Mouse (Mus musculus): ENCODE measurements around the gene Gm10799.
"Not testable (repeated sequence)": the region's sequence is repeated elsewhere in the genome, so short reads cannot be mapped to it uniquely, and the experiment has no call there.

The Gm10799 gene

DNA sequence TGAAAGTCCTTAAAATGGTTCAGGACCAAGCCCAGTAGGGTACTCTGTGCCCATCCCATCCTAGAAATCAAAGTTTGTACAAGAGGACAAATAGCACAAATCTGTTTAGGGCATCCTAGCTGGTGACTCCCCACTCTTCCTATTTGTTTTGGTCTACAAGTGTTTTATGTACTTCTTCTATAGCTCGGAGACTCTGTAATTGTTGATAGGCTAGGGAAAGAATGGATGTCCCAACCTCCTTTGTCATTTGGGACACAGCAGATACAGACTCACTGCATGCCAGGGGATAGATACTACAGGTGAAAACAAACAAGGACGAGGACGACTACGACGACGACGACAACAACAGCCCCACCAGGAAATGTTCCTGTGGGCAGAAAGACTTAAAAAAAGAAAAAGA lies at the start of gene Gm10799:
Gene Gm10799, minus strand, starts transcription at position 101 of the 400 bp plus-strand sequence.
- DNase-seq (ENCODE audit: extremely low spot score, low spot score) = not testable (repeated sequence)

GRCm38 (mm10) chr2:104117173-104117572 lies 48.8 kb upstream of the Gm10799 start:
- not testable (repeated sequence) for DNase-seq (ENCODE audit: extremely low spot score, low spot score)

DNA sequence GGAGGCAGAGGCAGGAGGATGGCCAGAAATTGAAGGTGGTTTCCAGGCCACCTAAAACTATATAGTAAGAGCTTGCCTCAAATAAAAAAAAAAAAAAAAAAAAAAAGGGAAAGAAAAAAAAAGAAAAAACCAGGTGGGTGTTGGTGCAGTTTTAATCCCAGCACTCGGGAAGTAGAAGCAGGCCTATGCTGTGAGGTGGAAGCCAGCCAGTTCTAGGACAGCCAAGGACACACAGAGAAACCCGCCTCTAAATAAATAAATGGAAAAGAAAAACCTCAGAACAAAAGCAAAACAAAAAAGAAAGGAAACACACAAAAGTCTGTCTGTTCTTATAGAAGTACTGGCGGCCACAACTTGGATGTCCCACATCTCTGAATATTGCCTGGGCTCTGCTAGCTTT lies 46.5 kb upstream of the Gm10799 start:
- DNase-seq (ENCODE audit: extremely low spot score, low spot score) = no peak

DNA sequence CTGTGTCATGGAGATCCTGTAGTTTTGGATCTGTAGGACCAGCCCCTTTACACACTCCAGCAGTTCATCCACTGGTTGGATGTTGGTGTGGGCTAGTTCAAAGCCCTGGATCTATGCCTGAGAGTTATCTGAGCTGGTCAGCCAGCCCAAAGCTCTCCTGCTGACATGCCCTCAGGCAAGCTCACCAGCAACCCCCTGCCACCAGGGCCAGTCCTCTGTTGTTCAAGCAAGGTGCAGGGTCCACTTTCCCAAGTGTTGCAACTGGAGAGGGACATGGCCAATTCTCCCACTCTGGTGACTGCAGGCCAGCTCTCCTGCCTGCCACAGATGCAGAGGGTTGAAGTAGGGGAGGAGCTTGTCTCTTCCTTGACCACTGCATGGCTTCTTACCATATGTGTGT lies 45.2 kb upstream of the Gm10799 start:
- not testable (repeated sequence) for DNase-seq (ENCODE audit: extremely low spot score, low spot score)

GRCm38 (mm10) chr2:104111170-104111797 lies 42.9 kb upstream of the Gm10799 start:
- not testable (repeated sequence) for DNase-seq (ENCODE audit: extremely low spot score, low spot score)

DNA sequence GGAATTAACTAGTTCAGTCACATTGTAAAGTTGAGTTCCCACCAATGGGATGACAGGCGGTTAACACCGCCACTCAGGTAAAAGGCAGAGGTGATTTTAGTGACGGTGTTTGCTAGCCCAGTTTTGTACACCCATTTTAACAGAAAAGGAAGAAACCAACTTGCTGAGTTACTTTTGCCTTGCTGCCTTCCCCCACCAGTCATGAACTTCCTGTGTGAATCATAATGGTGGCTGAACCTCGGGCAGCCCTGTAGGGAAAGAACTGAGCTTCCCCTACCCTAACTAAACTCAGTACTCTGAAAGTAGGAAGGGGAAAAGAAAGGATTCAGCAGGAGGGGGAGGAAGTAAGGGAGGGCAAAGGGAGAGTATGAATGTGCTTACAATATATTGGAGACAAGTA lies 41.7 kb upstream of the Gm10799 start:
- DNase-seq (ENCODE audit: extremely low spot score, low spot score) = no peak

DNA sequence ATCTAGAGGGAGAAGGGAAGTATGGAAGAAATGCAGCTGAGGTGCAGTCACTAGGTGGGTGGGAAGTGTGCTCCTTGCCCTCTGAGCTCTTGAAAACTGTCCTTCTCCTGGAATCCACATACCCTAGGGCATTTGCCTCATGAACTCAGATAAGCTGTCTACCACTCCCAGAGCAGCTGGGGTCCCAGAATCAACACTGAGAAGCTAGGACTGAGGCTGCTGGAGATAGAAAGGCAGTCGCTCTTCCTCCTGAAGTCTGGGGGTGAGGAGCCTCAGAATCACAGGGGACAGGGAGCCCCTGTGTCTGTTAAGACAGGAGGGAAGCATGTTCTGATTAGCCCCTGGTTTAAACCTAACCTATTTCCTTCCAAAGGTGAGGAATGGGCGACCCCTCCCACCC lies 41.2 kb upstream of the Gm10799 start:
- no peak for DNase-seq (ENCODE audit: extremely low spot score, low spot score)

DNA sequence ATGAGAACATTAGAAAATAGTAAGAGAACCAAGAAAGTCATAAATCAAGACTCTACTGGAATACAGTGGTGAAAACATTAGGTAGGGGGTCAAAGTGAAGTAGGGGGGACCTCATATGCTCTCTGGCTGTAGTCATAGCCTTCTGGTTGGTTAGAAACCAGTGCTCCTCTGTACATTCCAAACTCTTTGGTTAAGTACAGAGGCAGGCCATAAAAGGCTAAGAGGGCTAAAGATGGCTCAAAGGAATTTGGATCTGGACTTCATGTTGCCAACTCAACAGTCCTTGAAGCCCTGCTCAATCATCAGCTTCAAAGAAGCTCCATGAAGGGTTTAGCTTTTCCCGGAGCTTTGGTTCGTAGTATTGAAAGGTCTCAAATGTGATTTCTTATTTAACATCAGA lies 40.7 kb upstream of the Gm10799 start:
- not testable (repeated sequence) for DNase-seq (ENCODE audit: extremely low spot score, low spot score)

- DNase-seq (ENCODE audit: extremely low spot score, low spot score) = no peak
Measured at GRCm38 (mm10) chr2:104104800-104105199, 36.5 kb upstream of the Gm10799 start.

- no peak for DNase-seq (ENCODE audit: extremely low spot score, low spot score)
Measured at GRCm38 (mm10) chr2:104099946-104100345, 31.6 kb upstream of the Gm10799 start.

DNA sequence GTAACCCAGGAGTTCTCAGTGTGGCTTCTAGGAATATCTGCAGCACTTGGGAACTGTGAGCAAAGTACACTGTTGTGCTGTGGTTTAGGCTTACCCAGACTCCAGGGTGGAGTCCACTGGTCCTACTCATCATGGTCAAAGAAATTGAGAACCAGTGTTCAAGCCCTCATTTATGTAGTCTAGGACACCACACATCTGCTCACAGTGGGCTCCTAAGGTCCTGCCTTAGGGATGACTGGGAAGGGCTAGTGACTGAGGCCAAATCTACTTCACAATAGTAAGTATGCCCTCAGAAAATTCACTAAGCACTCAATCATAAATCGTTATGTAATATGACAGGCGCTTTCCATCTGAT lies 30.9 kb upstream of the Gm10799 start:
- no peak for DNase-seq (ENCODE audit: extremely low spot score, low spot score)

DNA sequence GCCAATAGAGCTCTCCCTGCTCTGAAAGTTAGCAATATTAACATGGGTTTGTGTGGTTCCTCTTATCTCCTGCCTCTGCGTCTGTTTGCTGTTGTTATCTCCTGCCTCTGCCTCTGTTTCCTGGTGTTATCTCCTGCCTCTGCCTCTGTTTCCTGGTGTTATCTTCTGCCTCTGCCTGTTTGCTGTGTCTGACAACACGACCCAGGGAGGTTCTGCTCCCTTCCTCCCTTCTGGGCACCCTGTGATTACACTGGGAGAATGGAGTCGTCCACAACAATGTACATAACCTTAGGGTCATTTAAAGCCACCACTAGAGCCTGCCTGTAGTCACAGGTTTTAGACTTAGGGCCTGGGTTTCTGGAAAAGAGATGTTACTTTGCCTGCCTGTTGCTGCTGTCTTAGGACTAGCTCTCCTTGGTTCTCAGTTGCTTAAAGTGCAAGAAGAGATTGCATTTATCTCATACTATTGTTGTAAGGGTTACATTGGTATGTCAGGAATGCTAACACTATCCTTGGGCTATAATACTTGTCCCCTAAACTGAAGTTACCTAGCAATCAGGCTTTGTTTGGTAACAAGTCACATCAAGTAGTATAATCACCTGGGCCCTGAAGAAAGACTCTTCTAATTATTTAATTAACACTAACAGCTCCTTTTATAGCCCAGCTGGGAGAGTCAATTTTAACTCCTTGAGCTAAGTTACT lies 30.3 kb upstream of the Gm10799 start:
- DNase-seq (ENCODE audit: extremely low spot score, low spot score) = no peak

DNA sequence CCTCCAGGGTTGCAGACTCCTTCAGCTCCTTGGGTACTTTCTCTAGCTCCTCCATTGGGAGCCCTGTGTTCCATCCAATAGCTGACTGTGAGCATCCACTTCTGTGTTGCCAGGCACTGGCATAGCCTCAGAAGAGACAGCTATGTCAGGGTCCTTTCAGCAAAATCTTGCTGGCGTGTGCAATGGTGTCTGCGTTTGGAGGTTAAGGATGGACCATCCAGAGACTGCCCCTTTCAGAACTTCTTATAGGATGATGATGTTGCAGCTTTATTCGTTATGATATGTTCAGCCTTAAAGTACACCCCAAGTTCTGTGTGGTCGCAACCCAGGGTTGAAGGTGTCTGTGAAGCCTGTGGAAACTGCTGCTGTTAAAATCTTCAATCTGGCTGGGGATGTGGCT lies 29.0 kb upstream of the Gm10799 start:
- DNase-seq (ENCODE audit: extremely low spot score, low spot score) = not testable (repeated sequence)

DNA sequence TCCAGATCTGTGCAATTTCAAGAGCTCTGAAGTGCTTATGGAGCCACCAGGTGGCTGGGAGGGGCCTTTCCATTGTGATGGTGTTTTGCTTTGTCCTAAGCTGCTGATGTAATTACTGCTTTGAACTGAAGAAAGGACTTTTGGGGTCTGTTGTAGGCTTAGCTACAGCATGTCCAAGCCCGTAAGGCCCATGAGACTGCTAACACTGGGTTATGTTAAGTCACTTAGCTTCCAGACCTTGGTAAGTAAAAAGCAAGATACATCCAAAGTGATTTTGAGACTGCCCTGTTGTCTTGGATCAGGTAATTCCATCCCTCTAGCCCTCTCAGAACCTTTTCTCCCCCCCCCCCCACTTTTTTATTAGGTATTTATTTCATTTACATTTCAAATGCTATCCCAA lies 28.4 kb upstream of the Gm10799 start:
- DNase-seq (ENCODE audit: extremely low spot score, low spot score) = not testable (repeated sequence)

- DNase-seq (ENCODE audit: extremely low spot score, low spot score) = no peak
Measured at GRCm38 (mm10) chr2:104096256-104096655, 27.9 kb upstream of the Gm10799 start.

DNA sequence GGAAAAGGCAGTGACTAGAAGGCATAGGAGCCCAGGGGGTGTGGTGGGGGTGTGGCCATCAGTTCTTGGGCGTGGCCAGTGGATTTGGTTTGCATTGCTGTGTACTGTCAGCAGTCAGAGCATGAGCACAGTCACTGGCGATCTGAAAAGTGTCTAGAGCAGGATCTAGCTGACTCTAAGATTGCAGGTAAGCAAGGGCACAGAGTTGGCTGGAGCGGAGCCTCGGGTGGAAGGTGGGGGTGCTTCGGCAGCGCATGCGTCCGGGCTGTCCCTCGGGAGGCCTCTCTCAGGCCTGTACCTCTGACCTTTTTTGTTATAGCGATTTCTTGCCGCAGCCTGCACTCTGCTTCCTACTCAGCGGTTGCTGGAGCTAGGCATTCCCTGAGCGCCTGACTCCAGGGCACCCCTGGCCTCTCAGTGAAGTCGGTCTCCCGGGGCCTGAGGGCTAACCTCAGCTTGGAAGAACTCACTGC lies 27.4 kb upstream of the Gm10799 start, which contains the start of gene Cd59a:
Gene Cd59a, plus strand, starts transcription at position 61 of the 473 bp plus-strand sequence.
- DNase-seq (ENCODE audit: extremely low spot score, low spot score) = peak; percentile 75

- no peak for DNase-seq (ENCODE audit: extremely low spot score, low spot score)
Measured at GRCm38 (mm10) chr2:104093305-104093704, 25.0 kb upstream of the Gm10799 start.

GRCm38 (mm10) chr2:104087562-104087961 lies 19.2 kb upstream of the Gm10799 start:
- not testable (repeated sequence) for DNase-seq (ENCODE audit: extremely low spot score, low spot score)

DNA sequence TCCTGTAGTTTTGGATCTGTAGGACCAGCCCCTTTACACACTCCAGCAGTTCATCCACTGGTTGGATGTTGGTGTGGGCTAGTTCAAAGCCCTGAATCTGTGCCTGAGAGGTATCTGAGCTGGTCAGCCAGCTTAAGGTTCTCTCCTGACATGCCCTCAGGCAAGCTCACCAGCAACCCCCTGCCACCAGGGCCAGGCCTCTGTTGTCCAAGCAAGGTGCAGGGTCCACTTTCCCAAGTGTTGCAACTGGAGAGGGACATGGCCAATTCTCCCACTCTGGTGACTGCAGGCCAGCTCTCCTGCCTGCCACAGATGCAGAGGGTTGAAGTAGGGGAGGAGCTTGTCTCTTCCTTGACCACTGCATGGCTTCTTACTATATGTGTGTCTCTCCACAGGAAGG lies 15.7 kb upstream of the Gm10799 start:
- DNase-seq (ENCODE audit: extremely low spot score, low spot score) = not testable (repeated sequence)

DNA sequence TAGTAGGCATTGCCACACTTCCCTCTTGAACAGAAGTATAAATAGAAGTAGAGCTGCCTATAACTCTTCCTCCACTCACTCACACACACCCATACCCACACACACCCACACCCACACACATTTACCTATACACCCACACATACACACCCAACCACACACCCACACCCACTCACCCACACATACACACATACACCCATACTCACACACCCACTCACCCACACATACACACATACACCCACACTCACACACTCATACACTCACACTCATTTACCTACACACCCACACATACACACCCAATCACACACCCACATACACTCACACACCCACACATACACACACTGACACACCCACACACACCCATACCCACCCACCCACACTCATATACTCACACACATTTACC lies 14.1 kb upstream of the Gm10799 start:
- DNase-seq (ENCODE audit: extremely low spot score, low spot score) = no peak

GRCm38 (mm10) chr2:104081436-104082050 lies 13.2 kb upstream of the Gm10799 start:
- DNase-seq (ENCODE audit: extremely low spot score, low spot score) = not testable (repeated sequence)

DNA sequence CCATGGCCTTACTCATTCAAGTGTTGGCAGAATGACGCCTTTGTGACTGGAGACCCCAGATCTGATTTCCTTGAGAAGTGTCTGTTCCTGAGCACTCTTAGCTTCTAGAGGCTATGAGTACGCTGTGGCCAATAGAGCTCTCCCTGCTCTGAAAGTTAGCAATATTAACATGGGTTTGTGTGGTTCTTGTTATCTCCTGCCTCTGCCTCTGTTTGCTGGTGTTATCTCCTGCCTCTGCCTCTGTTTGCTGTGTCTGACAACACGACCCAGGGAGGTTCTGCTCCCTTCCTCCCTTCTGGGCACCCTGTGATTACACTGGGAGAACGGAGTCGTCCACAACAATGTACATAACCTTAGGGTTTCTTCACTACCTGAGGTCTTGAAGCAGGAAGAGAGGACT lies 9.9 kb upstream of the Gm10799 start:
- DNase-seq (ENCODE audit: extremely low spot score, low spot score) = not testable (repeated sequence)
